ENCODE assay signal across 16 mouse cellular contexts in genomic region chr4:5328497-5329194, GRCm38 (mm10).
"Had no signal": no experiment of that assay in that cellular context is flagged by ENCODE, and none has a peak within 500 bp of the region (broad histone marks: within the 10 kb centered on the region; RNA-seq: fewer than 3 reads in every experiment).

No protein-coding gene starts in this region.

- H3K27me3 ChIP-seq: limb, embryonic 15.5 days; liver, embryonic 12.5 days; neural tube, embryonic 15.5 days had no signal

- H3K4me3 ChIP-seq: limb, embryonic 15.5 days; liver, embryonic 12.5 days; midbrain, embryonic 10.5 days; myocyte; neural tube, embryonic 15.5 days had no signal

- H3K4me1 ChIP-seq: limb, embryonic 15.5 days; liver, embryonic 12.5 days; midbrain, embryonic 10.5 days; neural tube, embryonic 15.5 days had no signal

- DNase-seq: kidney, adult 9 months; kidney, postnatal 36 days; layer of hippocampus, adult 9-11 months; layer of hippocampus, postnatal 36 days; lung, postnatal 4 days; midbrain, embryonic 14.5 days; right cerebral cortex, adult 18-20 months; right cerebral cortex, postnatal 25 days; thymus, adult 18-20 months; thymus, postnatal 14 days had no signal

- H3K9ac ChIP-seq: limb, embryonic 15.5 days; liver, embryonic 12.5 days; neural tube, embryonic 15.5 days had no signal

- H3K9me3 ChIP-seq: limb, embryonic 15.5 days; liver, embryonic 12.5 days; midbrain, embryonic 10.5 days; neural tube, embryonic 15.5 days had no signal

- H3K27ac ChIP-seq: kidney, postnatal 0 days; limb, embryonic 15.5 days; liver, embryonic 12.5 days; midbrain, embryonic 10.5 days; neural tube, embryonic 15.5 days had no signal

- H3K36me3 ChIP-seq: limb, embryonic 15.5 days; liver, embryonic 12.5 days; midbrain, embryonic 10.5 days; neural tube, embryonic 15.5 days had no signal

- ATAC-seq: liver, embryonic 12.5 days had no signal

- H3K4me2 ChIP-seq: limb, embryonic 15.5 days; liver, embryonic 12.5 days; neural tube, embryonic 15.5 days had no signal
